Mouse (Mus musculus) natural killer cell, adult 2 months (primary cell): ENCODE measurements around the gene Lsamp.

Experiments used
- DNase-seq, 2 experiments: peaks; one replicate each; pipeline ENCODE4 v3.0.0; 2022; ENCODE audit warnings: low spot score in 2 of 2

Lsamp gene

GRCm38 (mm10) chr16:41551164-41551563 lies 1567.0 kb downstream of the Lsamp start:
- DNase-seq: no peak

- no peak for DNase-seq
Measured at GRCm38 (mm10) chr16:41551851-41552262, 1567.7 kb downstream of the Lsamp start.

GRCm38 (mm10) chr16:41557104-41557503 lies 1572.9 kb downstream of the Lsamp start:
- DNase-seq: no peak

- no peak for DNase-seq
Measured at GRCm38 (mm10) chr16:41565233-41565632, 1581.1 kb downstream of the Lsamp start.

GRCm38 (mm10) chr16:41588675-41589301 lies 1604.6 kb downstream of the Lsamp start:
- DNase-seq: no peak

- DNase-seq: no peak
Measured at GRCm38 (mm10) chr16:41612229-41612628, 1628.1 kb downstream of the Lsamp start.

GRCm38 (mm10) chr16:41623871-41624270 lies 1639.7 kb downstream of the Lsamp start:
- no peak for DNase-seq

GRCm38 (mm10) chr16:41633898-41634297 lies 1649.7 kb downstream of the Lsamp start:
- no peak for DNase-seq

GRCm38 (mm10) chr16:41640876-41641275 lies 1656.7 kb downstream of the Lsamp start:
- no peak for DNase-seq

- DNase-seq: no peak
Measured at GRCm38 (mm10) chr16:41653261-41653660, 1669.1 kb downstream of the Lsamp start.

GRCm38 (mm10) chr16:41674316-41675038 lies 1690.3 kb downstream of the Lsamp start:
- DNase-seq: no peak

- DNase-seq: no peak
Measured at GRCm38 (mm10) chr16:41675774-41676173, 1691.6 kb downstream of the Lsamp start.

GRCm38 (mm10) chr16:41692435-41692834 lies 1708.3 kb downstream of the Lsamp start:
- DNase-seq: no peak

- no peak for DNase-seq
Measured at GRCm38 (mm10) chr16:41701790-41702428, 1717.7 kb downstream of the Lsamp start.

- no peak for DNase-seq
Measured at GRCm38 (mm10) chr16:41728900-41729585, 1744.9 kb downstream of the Lsamp start.

- DNase-seq: no peak
Measured at GRCm38 (mm10) chr16:41729911-41730310, 1745.8 kb downstream of the Lsamp start.

- DNase-seq: no peak
Measured at GRCm38 (mm10) chr16:41745037-41745436, 1760.9 kb downstream of the Lsamp start.

GRCm38 (mm10) chr16:41746235-41746911 lies 1762.2 kb downstream of the Lsamp start:
- DNase-seq: no peak

GRCm38 (mm10) chr16:41747874-41748273 lies 1763.7 kb downstream of the Lsamp start:
- DNase-seq: no peak

- DNase-seq: no peak
Measured at GRCm38 (mm10) chr16:41748759-41749158, 1764.6 kb downstream of the Lsamp start.

- DNase-seq: no peak
Measured at GRCm38 (mm10) chr16:41764285-41764684, 1780.1 kb downstream of the Lsamp start.
